In genomic region chr4:126436268-126436667, GRCm38 (mm10) we compare ENCODE assay signal across 13 mouse cellular contexts. TPM values are rescaled to one million over a fixed set of nuclear protein-coding genes. Genes with fewer than 3 reads are reported as not detected.
A peak's percentile ranks its signal among the peaks of the same experiment; 100 is the strongest.
DNase-seq lines count a peak whose midpoint lies in the region; ATAC-seq and TF ChIP-seq lines count a peak whose summit lies in the region.
"Had no signal": no experiment of that assay in that cellular context is flagged by ENCODE, and none has a peak within 500 bp of the region (broad histone marks: within the 10 kb centered on the region; RNA-seq: fewer than 3 reads in every experiment).

No protein-coding gene starts in this region.

- H3K27ac ChIP-seq in heart, embryonic 12.5 days (ENCODE audit: poor library complexity, severe bottlenecking) = no peak overlapping the region
- H3K27ac ChIP-seq in forebrain, embryonic 14.5 days (ENCODE audit: low read depth, low read length) = no peak overlapping the region
- H3K27ac ChIP-seq: kidney, postnatal 0 days; liver, embryonic 13.5 days had no signal

- no peak for ATAC-seq in heart, embryonic 12.5 days (ENCODE audit: insufficient number of reproducible peaks, low FRiP score)
- ATAC-seq in forebrain, embryonic 14.5 days = no peak
- ATAC-seq: activated CD4-positive, CD25-positive, alpha-beta regulatory T cell, adult 4 months had no signal

- no peak for TF ChIP-seq CTCF in brain, embryonic 14.5 days (IDR thresholded peaks at IDR 0.05; ENCODE audit: borderline replicate concordance, extremely low read depth, insufficient read depth, insufficient read length)

- no peak overlapping the region for H3K9ac ChIP-seq in heart, embryonic 12.5 days
- H3K9ac ChIP-seq in forebrain, embryonic 14.5 days (ENCODE audit: low read length) = no peak overlapping the region
- H3K9ac ChIP-seq: liver, embryonic 13.5 days had no signal

- intact Hi-C loops in heart, postnatal 10 days (cut with DNase I) = no loop called here

- peaks cover 27% of the 10 kb centered on the region for H3K36me3 ChIP-seq in heart, embryonic 12.5 days
- peaks cover 72% of the 10 kb centered on the region for H3K36me3 ChIP-seq in forebrain, embryonic 14.5 days (ENCODE audit: control insufficient read depth, insufficient read depth, low read length)

- peak; percentile 8 to 15 for DNase-seq in heart, postnatal 10 days
- peak; percentile 62 for DNase-seq in lung, postnatal 10 days
- DNase-seq in lung, postnatal 14 days = no peak
- DNase-seq in brain, embryonic 14.5 days (ENCODE audit: low read depth) = peak; percentile 11
- peak; percentile 36 to 37 for DNase-seq in cerebellum, postnatal 36 days
- no peak for DNase-seq in forebrain, embryonic 14.5 days (ENCODE audit: low spot score)
- DNase-seq in retina, embryonic 14.5 days (ENCODE audit: low spot score) = no peak
- DNase-seq: gastrocnemius, postnatal 14 days; liver, embryonic 13.5 days; lung, postnatal 4 days had no signal

- TF ChIP-seq POLR2A in brain, embryonic 14.5 days (IDR thresholded peaks at IDR 0.05; ENCODE audit: borderline replicate concordance, extremely low read depth, insufficient read depth, insufficient read length, poor library complexity, severe bottlenecking) = no peak

- peaks cover 8% of the 10 kb centered on the region; the same call in 1 of the 2 replicates for H3K4me1 ChIP-seq in heart, embryonic 12.5 days (replicated peaks)
- H3K4me1 ChIP-seq in forebrain, embryonic 14.5 days (ENCODE audit: control insufficient read depth, insufficient read depth, low read length) = no peaks in the 10 kb centered on the region

- WGBS in heart, embryonic 12.5 days = 19% methylated on average over 2 of the region's 2 CpGs
- 59% methylated on average over 2 of the region's 2 CpGs for WGBS in forebrain, embryonic 14.5 days

- H3K4me3 ChIP-seq in heart, embryonic 12.5 days = no peak overlapping the region
- no peak overlapping the region for H3K4me3 ChIP-seq in forebrain, embryonic 14.5 days (ENCODE audit: low read depth, low read length)
- H3K4me3 ChIP-seq: liver, embryonic 13.5 days had no signal

- H3K27me3 ChIP-seq in heart, embryonic 12.5 days (replicated peaks) = no peaks in the 10 kb centered on the region
- H3K27me3 ChIP-seq in forebrain, embryonic 14.5 days (replicated peaks; ENCODE audit: control insufficient read depth, insufficient read depth, low read length) = no peaks in the 10 kb centered on the region
- H3K27me3 ChIP-seq: liver, embryonic 13.5 days had no signal

- no peaks in the 10 kb centered on the region for H3K9me3 ChIP-seq in heart, embryonic 12.5 days (replicated peaks)
- no peaks in the 10 kb centered on the region for H3K9me3 ChIP-seq in forebrain, embryonic 14.5 days (replicated peaks; ENCODE audit: control insufficient read depth, low read length)
- H3K9me3 ChIP-seq: liver, embryonic 13.5 days had no signal

- H3K4me2 ChIP-seq in heart, embryonic 12.5 days = no peak overlapping the region
- no peak overlapping the region for H3K4me2 ChIP-seq in forebrain, embryonic 14.5 days (ENCODE audit: low read length)
- H3K4me2 ChIP-seq: liver, embryonic 13.5 days had no signal

RNA-seq across cellular contexts. Expression of gene Ago3, which starts 6.9 kb away (rescaled TPM):
- 10 to 100 TPM; 13.0 to 14.8 TPM for total RNA-seq in heart, postnatal 10 days (2021)
- 11.4 and 13.2 TPM in 2 replicates for polyA plus RNA-seq in heart, embryonic 12.5 days (2016; fragmentation: Nextera tagmentation; extraction: Ambion mirVana)
- 6.5 and 7.6 TPM in 2 replicates for polyA plus RNA-seq in brain, embryonic 14.5 days (2012; rRNA removed)
- 7.7 and 13.4 TPM in 2 replicates for polyA plus RNA-seq in forebrain, embryonic 14.5 days (2014; fragmentation: Nextera tagmentation; extraction: Ambion mirVana)

RNA-seq across cellular contexts. Expression of gene Ago1, which starts 32.1 kb away (rescaled TPM):
- total RNA-seq in heart, postnatal 10 days (2021) = 10 to 100 TPM; 16.0 to 18.6 TPM
- 2.5 and 3.0 TPM in 2 replicates for polyA plus RNA-seq in heart, embryonic 12.5 days (2016; fragmentation: Nextera tagmentation; extraction: Ambion mirVana)
- polyA plus RNA-seq in brain, embryonic 14.5 days (2012; rRNA removed) = 60.7 and 90.1 TPM in 2 replicates
- 19.0 and 22.1 TPM in 2 replicates for polyA plus RNA-seq in forebrain, embryonic 14.5 days (2014; fragmentation: Nextera tagmentation; extraction: Ambion mirVana)

Comparison
In these comparisons a context has a peak if more than half of its experiments do, and no peak if none do; other contexts are left out.
1. DNase-seq: peak in heart, postnatal 10 days (2 of 2), lung, postnatal 10 days (single experiment), brain, embryonic 14.5 days (single experiment) and cerebellum, postnatal 36 days (2 of 2); none in lung, postnatal 14 days (single experiment), forebrain, embryonic 14.5 days (single experiment) and retina, embryonic 14.5 days (single experiment).